Mouse (Mus musculus) limb, embryonic 10.5 days (tissue): ENCODE results near the gene Ell. TPM values are rescaled to one million over a fixed set of nuclear protein-coding genes. Genes with fewer than 3 reads are reported as not detected.

Source experiments
- DNase-seq: peaks from one replicate; pipeline ENCODE4 v3.0.0-alpha.2; 2017; ENCODE audit warnings: low spot score
- H3K27ac ChIP-seq: fragments of 300-500 bp; sonication (generic); 2 replicates; pipeline ENCODE4 v1.5.1; 2016; ENCODE audit warnings: mild to moderate bottlenecking
- H3K27me3 ChIP-seq: fragments of 300-500 bp; sonication (generic); 2 replicates; pipeline ENCODE4 v1.6.1; 2016; ENCODE audit warnings: low read depth, mild to moderate bottlenecking; ENCODE audit not compliant: poor library complexity, severe bottlenecking
- H3K36me3 ChIP-seq: fragments of 300-500 bp; sonication (generic); 2 replicates; pipeline ENCODE4 v1.6.1; 2016; ENCODE audit warnings: mild to moderate bottlenecking, moderate library complexity
- H3K4me1 ChIP-seq: fragments of 300-500 bp; sonication (generic); 2 replicates; pipeline ENCODE4 v1.6.1; 2016
- H3K4me3 ChIP-seq: fragments of 300-500 bp; sonication (generic); 2 replicates; pipeline ENCODE4 v1.5.1; 2016; ENCODE audit warnings: mild to moderate bottlenecking, moderate library complexity
- H3K9me3 ChIP-seq: fragments of 300-500 bp; sonication (generic); replicated peaks from 2 replicates; pipeline ENCODE4 v1.6.1; 2016; ENCODE audit warnings: mild to moderate bottlenecking
- WGBS: fragments of 180-500 bp; shearing (Covaris S2); methylation state at CpG from one replicate; pipeline ENCODE4 v1.1.7; 2016; 5-methylcytosine and 5-hydroxymethylcytosine counted together
- polyA plus RNA-seq: library from polyadenylated mRNA; unstranded; fragments of >200 nt; fragmentation: Nextera tagmentation; extraction: Ambion mirVana; gene quantifications from 2 replicates; pipeline ENCODE4 v1.2.1, GENCODE M21; 2016

Gene Ell
- polyA plus RNA-seq, 1 experiment from 2014 or later, result 26.1 TPM

- no peak for DNase-seq
- peaks cover 2% of the 10 kb centered on the region; the same call in 1 of the 2 replicates for H3K4me1 ChIP-seq
- WGBS, result 95% methylated on average over 10 of the region's 10 CpGs
- H3K4me3 ChIP-seq, result no peak overlapping the region
- H3K27me3 ChIP-seq, result no peaks in the 10 kb centered on the region
- H3K27ac ChIP-seq, result no peak overlapping the region
- 0 out of 2 replicates have a peak, but pooled peaks cover 7% of the 10 kb centered on the region for H3K36me3 ChIP-seq
- no peaks in the 10 kb centered on the region for H3K9me3 ChIP-seq
Observed at GRCm38 (mm10) chr8:70549412-70550184, 10.3 kb downstream of the Ell start.

DNA sequence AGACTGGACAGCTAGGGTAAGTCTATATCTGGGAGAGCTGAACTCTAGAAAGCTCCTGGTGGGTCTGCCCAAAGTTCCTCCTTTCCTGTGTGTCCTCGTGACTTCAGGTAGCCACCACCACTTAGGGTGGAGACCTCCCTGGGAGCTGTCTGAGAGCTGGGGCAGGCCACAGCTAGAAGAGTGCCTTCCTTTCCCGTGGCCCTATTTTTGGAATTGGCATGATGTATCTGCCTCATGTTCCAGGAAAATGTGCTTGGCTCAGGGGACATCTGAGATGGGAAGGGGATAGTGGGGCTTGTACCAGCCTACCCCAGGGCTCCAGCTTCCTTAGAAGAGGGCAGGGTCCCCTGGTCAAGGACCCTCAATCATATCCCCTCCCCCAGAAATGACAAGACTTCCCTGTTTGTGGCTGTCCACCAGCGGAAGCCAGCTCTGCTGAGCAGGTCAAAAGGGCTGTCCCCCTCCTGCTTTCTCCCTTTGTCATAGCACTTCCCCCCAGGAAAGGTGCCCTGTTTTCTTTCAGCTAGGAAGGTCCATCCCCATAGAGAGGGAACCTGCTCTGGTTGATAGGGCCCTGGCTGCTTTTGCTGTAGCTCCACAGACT lies 12.4 kb downstream of the Ell start:
- no peak for DNase-seq
- Histone ChIP-seq H3K27ac (no peak overlapping the region), H3K27me3 (no peaks in the 10 kb centered on the region), H3K9me3 (no peaks in the 10 kb centered on the region), H3K36me3 (0 out of 2 replicates have a peak, but pooled peaks cover 3% of the 10 kb centered on the region), H3K4me1 (peaks cover 2% of the 10 kb centered on the region; the same call in 1 of the 2 replicates), H3K4me3 (no peak overlapping the region)
- 73% methylated on average over 3 of the region's 3 CpGs for WGBS

GRCm38 (mm10) chr8:70552836-70553235 lies 13.6 kb downstream of the Ell start:
- 71% methylated on average over 1 of the region's 1 CpGs for WGBS
- Histone ChIP-seq H3K4me3 (no peak overlapping the region), H3K9me3 (no peaks in the 10 kb centered on the region), H3K4me1 (peaks cover 2% of the 10 kb centered on the region; the same call in 1 of the 2 replicates), H3K27ac (no peak overlapping the region), H3K27me3 (no peaks in the 10 kb centered on the region), H3K36me3 (0 out of 2 replicates have a peak, but pooled peaks cover 3% of the 10 kb centered on the region)
- DNase-seq, result no peak

- H3K27ac ChIP-seq, result no peak overlapping the region
- H3K9me3 ChIP-seq, result no peaks in the 10 kb centered on the region
- peaks cover 6% of the 10 kb centered on the region; the same call in 1 of the 2 replicates for H3K4me1 ChIP-seq
- H3K36me3 ChIP-seq, result 0 out of 2 replicates have a peak, but pooled peaks cover 3% of the 10 kb centered on the region
- no peak for DNase-seq
- no peaks in the 10 kb centered on the region for H3K27me3 ChIP-seq
- H3K4me3 ChIP-seq, result no peak overlapping the region
Observed at GRCm38 (mm10) chr8:70553740-70554139, 14.5 kb downstream of the Ell start.

GRCm38 (mm10) chr8:70555079-70555747 lies 16.0 kb downstream of the Ell start:
- no peaks in the 10 kb centered on the region for H3K27me3 ChIP-seq
- no peaks in the 10 kb centered on the region for H3K36me3 ChIP-seq
- WGBS, result 92% methylated on average over 4 of the region's 4 CpGs
- H3K27ac ChIP-seq, result no peak overlapping the region
- no peaks in the 10 kb centered on the region for H3K9me3 ChIP-seq
- DNase-seq, result no peak
- H3K4me1 ChIP-seq, result peaks cover 6% of the 10 kb centered on the region; the same call in 1 of the 2 replicates
- no peak overlapping the region for H3K4me3 ChIP-seq

GRCm38 (mm10) chr8:70558334-70558733 lies 19.1 kb downstream of the Ell start:
- 0 out of 2 replicates have a peak, but pooled peaks cover 3% of the 10 kb centered on the region for H3K36me3 ChIP-seq
- H3K9me3 ChIP-seq, result no peaks in the 10 kb centered on the region
- H3K27me3 ChIP-seq, result no peaks in the 10 kb centered on the region
- H3K4me1 ChIP-seq, result peaks cover 15% of the 10 kb centered on the region
- DNase-seq, result no peak
- 83% methylated on average over 4 of the region's 4 CpGs for WGBS
- peak overlapping the region; percentile 21; the same call in 1 of the 2 replicates for H3K27ac ChIP-seq
- no peak overlapping the region for H3K4me3 ChIP-seq

GRCm38 (mm10) chr8:70558983-70559382 lies 19.7 kb downstream of the Ell start:
- no peak for DNase-seq
- Histone ChIP-seq H3K4me3 (no peak overlapping the region), H3K27me3 (no peaks in the 10 kb centered on the region), H3K9me3 (no peaks in the 10 kb centered on the region), H3K27ac (no peak overlapping the region), H3K4me1 (peaks cover 15% of the 10 kb centered on the region), H3K36me3 (0 out of 2 replicates have a peak, but pooled peaks cover 3% of the 10 kb centered on the region)
- 80% methylated on average over 3 of the region's 3 CpGs for WGBS

- Histone ChIP-seq H3K4me3 (no peak overlapping the region), H3K27ac (no peak overlapping the region), H3K27me3 (no peaks in the 10 kb centered on the region), H3K9me3 (no peaks in the 10 kb centered on the region), H3K4me1 (peaks cover 23% of the 10 kb centered on the region), H3K36me3 (0 out of 2 replicates have a peak, but pooled peaks cover 3% of the 10 kb centered on the region)
- no peak for DNase-seq
- WGBS, result 81% methylated on average over 2 of the region's 2 CpGs
Observed at GRCm38 (mm10) chr8:70560096-70560495, 20.8 kb downstream of the Ell start.

DNA sequence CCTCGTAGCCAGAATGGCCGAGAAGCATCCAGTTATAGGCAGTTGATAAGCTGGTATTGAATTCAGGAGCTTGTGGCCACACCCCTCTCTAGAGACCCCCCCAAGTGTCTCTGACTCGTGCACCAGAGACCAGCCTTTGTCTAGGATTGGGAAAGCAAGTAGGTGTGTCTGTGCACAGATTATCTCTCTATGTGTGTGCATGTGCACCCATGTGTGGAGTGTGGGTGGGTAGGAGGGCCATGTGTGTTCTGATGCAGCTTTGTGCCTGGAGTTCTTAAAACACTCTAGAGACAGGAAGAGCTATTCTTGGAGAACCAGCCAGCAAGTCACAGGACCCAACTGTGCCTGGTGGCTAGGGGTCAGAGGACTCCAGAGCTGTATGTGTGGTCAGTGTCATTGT lies 21.3 kb downstream of the Ell start:
- no peaks in the 10 kb centered on the region for H3K9me3 ChIP-seq
- H3K27me3 ChIP-seq, result no peaks in the 10 kb centered on the region
- H3K36me3 ChIP-seq, result 0 out of 2 replicates have a peak, but pooled peaks cover 3% of the 10 kb centered on the region
- 87% methylated on average over 3 of the region's 3 CpGs for WGBS
- H3K27ac ChIP-seq, result no peak overlapping the region
- no peak overlapping the region for H3K4me3 ChIP-seq
- peaks cover 26% of the 10 kb centered on the region for H3K4me1 ChIP-seq
- DNase-seq, result no peak

DNA sequence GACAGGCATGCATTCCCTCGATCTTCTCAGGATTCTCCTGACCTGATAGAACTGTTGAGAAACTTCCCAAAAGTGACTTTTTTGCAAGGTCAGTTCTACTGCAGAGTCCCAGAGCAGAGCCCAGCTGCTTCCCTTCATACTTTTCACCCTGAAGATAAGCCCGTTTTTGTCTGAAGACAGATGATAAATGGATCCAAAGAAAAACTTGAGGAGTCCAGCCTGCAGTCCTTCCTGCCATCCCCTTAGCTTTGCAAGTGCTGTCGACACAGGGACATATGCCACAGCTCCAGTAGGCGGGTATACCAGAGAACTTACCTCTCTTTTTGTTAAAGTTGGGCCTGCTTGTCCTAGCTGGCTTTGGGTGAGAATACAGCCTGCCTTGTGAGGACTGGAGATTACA lies 22.1 kb downstream of the Ell start:
- no peak overlapping the region for H3K27ac ChIP-seq
- H3K4me1 ChIP-seq, result peaks cover 28% of the 10 kb centered on the region
- no peaks in the 10 kb centered on the region for H3K27me3 ChIP-seq
- H3K9me3 ChIP-seq, result no peaks in the 10 kb centered on the region
- DNase-seq, result no peak
- whole genome bisulfite sequencing, result 71% methylated on average over 4 of the region's 4 CpGs
- 0 out of 2 replicates have a peak, but pooled peaks cover 3% of the 10 kb centered on the region for H3K36me3 ChIP-seq
- H3K4me3 ChIP-seq, result no peak overlapping the region

- WGBS, result 78% methylated on average over 7 of the region's 7 CpGs
- no peaks in the 10 kb centered on the region for H3K27me3 ChIP-seq
- H3K36me3 ChIP-seq, result 0 out of 2 replicates have a peak, but pooled peaks cover 3% of the 10 kb centered on the region
- no peaks in the 10 kb centered on the region for H3K9me3 ChIP-seq
- DNase-seq, result no peak
- H3K4me3 ChIP-seq, result no peak overlapping the region
- H3K27ac ChIP-seq, result no peak overlapping the region
- peaks cover 28% of the 10 kb centered on the region for H3K4me1 ChIP-seq
Observed at GRCm38 (mm10) chr8:70561809-70562535, 22.7 kb downstream of the Ell start.

DNA sequence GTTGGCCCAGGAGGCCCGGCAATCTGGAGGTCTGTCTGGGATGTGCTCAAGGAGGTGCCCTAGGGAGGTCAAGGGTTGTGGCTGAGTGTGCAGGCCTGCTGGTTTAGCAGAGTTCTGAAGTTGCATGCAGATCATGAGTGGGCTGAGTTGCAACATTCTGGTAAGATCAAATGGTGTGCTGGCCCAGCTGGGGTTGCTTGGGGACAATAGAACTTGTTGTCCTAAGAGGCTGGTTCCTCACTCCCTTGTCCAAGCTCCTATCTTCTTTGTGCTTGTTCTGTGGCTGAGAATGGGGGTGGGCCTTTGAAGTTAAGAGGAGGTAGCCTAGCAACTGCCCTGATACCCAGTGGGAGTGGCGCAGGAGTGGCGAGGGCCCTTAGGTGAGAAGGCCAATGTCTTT lies 23.5 kb downstream of the Ell start:
- WGBS, result 87% methylated on average over 3 of the region's 3 CpGs

More for the DNA sequence above, 23.5 kb downstream of the Ell start:
- no peak for DNase-seq
- no peak overlapping the region for H3K4me3 ChIP-seq
- H3K9me3 ChIP-seq, result no peaks in the 10 kb centered on the region
- H3K27ac ChIP-seq, result no peak overlapping the region
- peaks cover 28% of the 10 kb centered on the region for H3K4me1 ChIP-seq
- H3K36me3 ChIP-seq, result 0 out of 2 replicates have a peak, but pooled peaks cover 3% of the 10 kb centered on the region
- H3K27me3 ChIP-seq, result no peaks in the 10 kb centered on the region
